Mouse (Mus musculus) cerebellum, adult 2 months (tissue): ENCODE data around the gene Enpep. TPM values are rescaled to one million over a fixed set of nuclear protein-coding genes. Genes with fewer than 3 reads are reported as not detected.

Source experiments
- DNase-seq, 2 experiments: peaks; one replicate each; pipeline ENCODE4 v3.0.0; 2021
- H3K27ac ChIP-seq: fragments of 200-500 bp; 2 replicates; pipeline ENCODE4 v1.5.1; 2012; ENCODE audit warnings: low read length, control low read depth, inconsistent platforms; ENCODE audit not compliant: insufficient read depth
- H3K27me3 ChIP-seq: fragments of 200-500 bp; 2 replicates; pipeline ENCODE4 v1.6.1; 2012; ENCODE audit warnings: inconsistent platforms, mild to moderate bottlenecking, low read length, moderate library complexity; ENCODE audit not compliant: control insufficient read depth, insufficient read depth
- H3K4me1 ChIP-seq: fragments of 200-500 bp; 2 replicates; pipeline ENCODE4 v1.6.1; 2011; ENCODE audit warnings: low read length; ENCODE audit not compliant: control insufficient read depth, insufficient read depth
- H3K4me3 ChIP-seq: fragments of 200-500 bp; replicated peaks from 2 replicates; pipeline ENCODE3; 2011; ENCODE audit warnings: mild to moderate bottlenecking, low read depth, low read length, control low read depth; ENCODE audit not compliant: insufficient read depth
- CTCF ChIP-seq: fragments of 200-500 bp; IDR thresholded peaks from 2 replicates; pipeline ENCODE4 v1.5.1; 2011; ENCODE audit warnings: low read depth, mild to moderate bottlenecking, control low read depth, low read length, moderate library complexity, borderline replicate concordance; ENCODE audit not compliant: insufficient read depth
- POLR2A ChIP-seq: fragments of 200-500 bp; IDR thresholded peaks from 2 replicates; pipeline ENCODE4 v1.6.1; 2011; ENCODE audit warnings: low read length, control low read depth, borderline replicate concordance; ENCODE audit not compliant: insufficient read depth
- WGBS: fragments of 180-500 bp; shearing (Covaris S2); methylation state at CpG from one replicate; pipeline ENCODE4 v1.1.7; 2018; 5-methylcytosine and 5-hydroxymethylcytosine counted together
- polyA plus RNA-seq: library from polyadenylated mRNA; depleted of rRNA; stranded (reverse); fragments of >200 nt; gene quantifications from 2 replicates; pipeline ENCODE4 v1.2.3, GENCODE M21; 2012

Gene Enpep
- polyA plus RNA-seq, 1 experiment = 2.6 TPM

DNA sequence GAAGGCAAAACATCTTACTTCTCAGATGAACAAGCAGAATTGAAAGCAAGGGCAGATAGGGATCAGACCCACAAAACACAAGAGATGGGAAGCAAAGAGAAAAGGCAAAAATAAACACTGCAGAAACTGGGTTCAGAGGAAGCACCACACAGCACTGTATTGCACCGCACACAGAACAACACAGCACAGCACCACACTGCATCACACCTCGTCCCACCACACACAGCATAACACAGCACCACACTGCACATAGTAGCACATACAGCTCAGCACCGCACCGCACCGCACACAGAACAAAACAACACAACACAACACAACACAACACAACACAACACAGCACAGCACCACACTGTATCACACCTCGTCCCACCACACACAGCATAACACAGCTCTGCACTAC is 1.1 kb downstream of the Enpep start:
- Histone ChIP-seq H3K27me3 (no peaks in the 10 kb centered on the region; the same call in 1 of the 2 replicates), H3K27ac (no peak overlapping the region), H3K4me1 (peaks cover 5% of the 10 kb centered on the region; the same call in 1 of the 2 replicates), H3K4me3 (no peak overlapping the region)
- DNase-seq = no peak
- TF ChIP-seq CTCF (no peak), POLR2A (no peak)
- WGBS = 98% methylated on average over 6 of the region's 6 CpGs

GRCm38 (mm10) chr3:129328056-129328455 is 4.5 kb downstream of the Enpep start:
- H3K27ac ChIP-seq = no peak overlapping the region
- H3K4me3 ChIP-seq = no peak overlapping the region
- H3K27me3 ChIP-seq = no peaks in the 10 kb centered on the region; the same call in 1 of the 2 replicates
- TF ChIP-seq POLR2A (no peak), CTCF (no peak)
- H3K4me1 ChIP-seq = peaks cover 5% of the 10 kb centered on the region; the same call in 1 of the 2 replicates
- no peak for DNase-seq
- 60% methylated on average over 4 of the region's 4 CpGs for WGBS

- no peak for DNase-seq
- Histone ChIP-seq H3K4me1 (no peaks in the 10 kb centered on the region; the same call in 1 of the 2 replicates), H3K27me3 (no peaks in the 10 kb centered on the region; the same call in 1 of the 2 replicates), H3K4me3 (no peak overlapping the region), H3K27ac (no peak overlapping the region)
- WGBS = 77% methylated on average over 6 of the region's 6 CpGs
- TF ChIP-seq CTCF (no peak), POLR2A (no peak)
These were observed 10.9 kb downstream of the Enpep start for GRCm38 (mm10) chr3:129321585-129321984.

GRCm38 (mm10) chr3:129317032-129317729 is 15.3 kb downstream of the Enpep start:
- no peak for DNase-seq
- 56% methylated on average over 17 of the region's 17 CpGs for WGBS
- Histone ChIP-seq H3K4me1 (no peaks in the 10 kb centered on the region; the same call in 1 of the 2 replicates), H3K27me3 (no peaks in the 10 kb centered on the region; the same call in 1 of the 2 replicates), H3K4me3 (no peak overlapping the region), H3K27ac (no peak overlapping the region)
- TF ChIP-seq POLR2A (no peak), CTCF (no peak)

- no peaks in the 10 kb centered on the region; the same call in 1 of the 2 replicates for H3K4me1 ChIP-seq
- DNase-seq = peak in 1 of 2 experiments; percentile 21
- H3K27ac ChIP-seq = no peak overlapping the region
- no peak overlapping the region for H3K4me3 ChIP-seq
- TF ChIP-seq POLR2A = no peak
- no peak for TF ChIP-seq CTCF
- H3K27me3 ChIP-seq = no peaks in the 10 kb centered on the region; the same call in 1 of the 2 replicates
- 56% methylated on average over 7 of the region's 7 CpGs for WGBS
These were observed 18.7 kb downstream of the Enpep start for GRCm38 (mm10) chr3:129313671-129314415.

- no peak for DNase-seq
- 79% methylated on average over 2 of the region's 2 CpGs for WGBS
- no peaks in the 10 kb centered on the region; the same call in 1 of the 2 replicates for H3K27me3 ChIP-seq
- TF ChIP-seq POLR2A = no peak
- TF ChIP-seq CTCF = no peak
- H3K4me1 ChIP-seq = no peaks in the 10 kb centered on the region; the same call in 1 of the 2 replicates
- no peak overlapping the region for H3K27ac ChIP-seq
- no peak overlapping the region for H3K4me3 ChIP-seq
These were observed 19.3 kb downstream of the Enpep start for GRCm38 (mm10) chr3:129313221-129313620.

- WGBS = over 99% methylated on average over 8 of the region's 8 CpGs
These were observed 20.0 kb downstream of the Enpep start for GRCm38 (mm10) chr3:129312511-129312910.

More at GRCm38 (mm10) chr3:129312511-129312910, 20.0 kb downstream of the Enpep start:
- Histone ChIP-seq H3K27me3 (no peaks in the 10 kb centered on the region; the same call in 1 of the 2 replicates), H3K27ac (no peak overlapping the region), H3K4me1 (no peaks in the 10 kb centered on the region; the same call in 1 of the 2 replicates), H3K4me3 (no peak overlapping the region)
- no peak for DNase-seq
- TF ChIP-seq CTCF (no peak), POLR2A (no peak)
